Mouse (Mus musculus) telencephalon, adult 2 months (tissue): ENCODE results near the gene Gpr183.

Experiments used
- DNase-seq: peaks from one replicate; pipeline ENCODE4 v3.0.0-alpha.2; 2011; ENCODE audit warnings: low read depth, low spot score

Gpr183 gene

DNA sequence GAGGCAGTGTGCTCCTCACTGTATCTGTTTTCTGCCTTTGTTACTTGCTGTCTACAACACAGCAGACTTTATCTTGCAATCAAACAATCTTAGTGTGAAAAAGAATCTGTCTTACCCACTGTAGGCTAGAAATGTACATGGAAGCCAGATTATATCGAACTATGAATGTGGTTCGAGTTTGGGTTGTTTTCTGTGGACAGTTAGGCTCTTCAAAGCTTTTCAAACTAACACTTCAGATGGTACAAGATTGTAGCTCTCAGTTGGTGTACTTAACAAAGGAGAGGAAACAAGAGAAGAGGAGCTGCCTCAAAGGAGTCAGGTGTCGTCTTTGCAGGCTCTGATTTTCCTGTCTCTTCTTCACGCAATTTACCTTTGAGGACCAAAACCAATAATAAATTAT lies 22.7 kb upstream of the Gpr183 start:
- no peak for DNase-seq

DNA sequence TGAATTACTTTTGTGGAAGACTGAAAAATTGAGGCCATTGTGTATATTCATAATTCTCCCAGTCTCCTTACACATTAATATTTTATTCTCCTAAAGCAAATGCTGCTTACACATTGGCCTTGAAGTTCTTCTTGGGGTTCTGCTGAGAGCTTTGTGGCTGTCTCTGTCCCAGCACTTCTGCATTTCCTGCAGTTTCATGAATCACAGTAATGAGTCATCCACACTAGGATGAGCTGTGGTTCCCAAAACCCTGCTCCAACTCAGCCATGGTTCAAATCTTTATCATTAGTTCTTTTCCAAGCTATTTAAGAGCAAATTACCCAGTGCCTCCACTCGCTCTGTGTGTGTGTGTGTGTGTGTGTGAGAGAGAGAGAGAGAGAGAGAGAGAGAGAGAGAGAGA lies 22.3 kb upstream of the Gpr183 start:
- DNase-seq: peak; percentile 48

DNA sequence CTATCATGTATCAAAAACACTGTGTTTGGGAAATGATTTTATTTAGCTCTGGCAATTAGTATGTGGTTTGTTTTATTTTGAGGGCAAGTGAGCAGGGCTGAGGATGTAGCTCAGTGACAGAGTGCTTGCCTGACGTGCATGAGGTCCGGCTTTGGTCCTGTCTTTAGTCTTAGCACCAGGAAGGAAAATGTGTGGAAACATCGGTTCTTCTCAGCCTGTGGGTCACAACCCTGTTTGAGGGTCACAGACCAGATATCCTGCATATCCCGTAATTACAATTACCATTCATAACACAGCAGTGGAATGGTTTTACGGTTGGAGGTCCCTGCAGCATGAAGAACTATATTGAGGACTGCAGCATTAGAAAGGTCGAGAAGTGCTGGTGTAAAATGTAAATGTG lies 21.0 kb upstream of the Gpr183 start:
- DNase-seq: no peak

DNA sequence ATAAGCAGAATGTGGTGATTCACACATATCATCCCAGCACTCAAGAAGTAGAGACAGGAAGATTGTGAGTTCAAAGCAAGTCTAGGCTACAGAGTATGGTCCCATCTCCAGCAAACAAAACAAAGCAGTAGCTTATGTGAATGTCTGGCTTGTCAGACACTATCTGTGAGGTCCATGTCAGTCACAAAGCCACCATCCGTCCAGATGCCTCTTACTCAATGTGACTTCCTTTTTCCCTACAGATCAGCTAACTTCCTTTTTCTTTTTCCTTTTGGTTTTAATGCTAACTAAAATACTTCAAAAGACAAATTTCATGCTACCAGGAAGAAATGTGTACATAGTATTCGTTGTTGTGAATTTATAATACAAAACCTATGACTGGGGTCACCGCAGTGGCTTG lies 20.5 kb upstream of the Gpr183 start:
- DNase-seq: no peak

DNA sequence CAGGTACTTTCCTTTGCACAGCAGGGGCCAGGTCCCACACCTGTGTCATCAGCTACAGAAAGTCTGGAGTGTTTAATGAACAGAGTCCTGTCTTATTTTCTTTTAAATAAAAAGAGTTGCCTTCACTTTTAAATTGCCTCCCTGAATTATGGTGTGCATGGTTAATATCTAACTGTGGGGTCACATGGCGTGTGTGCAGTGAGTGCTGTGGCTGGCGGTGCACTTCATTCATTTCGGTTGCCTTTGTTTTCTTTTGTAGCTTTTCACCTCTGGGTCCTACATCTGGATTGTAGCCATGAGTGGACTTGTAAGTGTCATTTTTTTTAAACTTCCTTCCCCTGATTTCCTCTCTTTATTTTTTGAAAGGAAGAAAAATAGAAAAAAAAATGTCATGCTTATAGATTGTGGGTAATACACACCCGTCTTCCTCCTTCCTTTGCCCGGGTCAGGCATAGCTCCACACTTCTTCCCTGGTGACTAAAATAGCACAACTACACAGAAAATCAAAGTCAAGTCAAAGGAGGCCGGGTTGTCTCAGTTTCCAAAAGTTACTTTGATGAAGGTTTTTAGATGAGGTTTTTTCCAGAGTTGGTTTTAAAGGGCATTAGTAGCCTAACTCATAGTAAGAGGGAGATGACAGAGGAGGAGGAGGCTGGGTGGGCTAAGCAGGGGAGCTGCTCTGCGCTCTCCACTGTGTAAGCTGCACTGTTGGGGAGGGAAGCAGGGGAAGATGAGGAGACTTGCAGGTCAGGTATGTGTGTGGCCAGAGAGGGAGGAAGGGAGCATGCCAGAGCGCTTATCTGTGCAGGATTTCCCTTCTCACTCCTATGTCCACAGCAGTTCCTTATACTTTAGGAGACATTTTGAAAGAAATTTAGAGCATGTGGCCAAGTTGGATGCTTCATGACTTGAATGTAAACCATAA lies 18.3 kb upstream of the Gpr183 start:
- DNase-seq: no peak

DNA sequence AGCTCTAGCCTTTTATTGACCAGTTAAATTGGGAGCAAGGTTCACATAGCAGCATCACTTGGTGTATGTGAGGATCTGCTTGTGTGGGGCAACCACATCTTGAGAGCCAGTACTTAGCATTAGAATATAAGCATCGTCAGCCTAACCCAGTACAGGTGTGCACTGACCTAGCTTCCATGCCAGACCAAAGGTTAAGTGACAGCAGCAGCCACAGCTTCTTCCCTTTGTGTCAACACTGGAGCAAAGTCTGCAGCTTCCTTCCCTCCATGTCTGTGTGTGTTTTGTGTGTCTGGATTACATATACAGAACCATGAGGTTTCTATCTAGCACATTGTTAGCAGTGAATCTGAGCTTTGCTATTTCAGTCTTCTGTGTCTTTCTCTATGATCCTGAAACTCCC lies 16.5 kb upstream of the Gpr183 start:
- no peak for DNase-seq

DNA sequence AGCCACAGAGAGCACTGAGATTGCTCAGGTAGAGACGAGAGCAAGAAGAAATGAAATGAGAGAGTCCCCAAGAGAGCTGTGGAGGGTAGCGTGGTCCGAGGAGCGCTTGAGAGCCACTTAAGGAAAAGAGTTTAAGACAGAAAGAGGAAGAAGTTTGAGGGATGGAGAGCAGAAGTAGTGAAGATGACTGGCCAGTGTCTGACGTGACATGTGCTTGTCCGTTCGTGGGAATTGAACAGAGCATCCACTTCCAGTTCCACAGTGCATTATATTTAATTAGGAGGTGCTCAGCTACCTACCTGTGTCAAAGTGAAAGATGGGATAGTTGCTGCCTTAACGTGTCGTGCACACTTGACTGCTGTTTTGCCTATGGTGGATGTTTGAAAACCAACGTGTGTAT lies 8.1 kb upstream of the Gpr183 start:
- no peak for DNase-seq

DNA sequence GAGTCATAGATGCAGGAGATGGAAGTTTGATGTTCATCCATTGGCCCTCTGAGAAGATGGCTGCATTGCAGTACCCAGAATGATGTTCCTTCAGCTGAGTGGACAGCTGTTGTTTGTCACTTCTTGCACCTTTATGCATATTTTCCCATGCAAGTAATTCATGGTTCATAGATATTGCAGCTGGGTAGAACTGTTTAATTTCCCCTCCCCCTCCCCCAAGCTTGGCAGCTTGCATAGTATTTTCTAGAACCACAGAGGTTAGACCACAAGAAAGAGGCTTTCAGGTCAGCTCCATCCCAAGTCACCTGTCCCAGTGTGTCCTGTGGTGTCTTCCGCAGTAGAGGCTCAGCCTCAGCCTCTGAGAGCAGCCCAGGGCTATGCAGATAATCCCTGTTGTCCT lies 5.4 kb upstream of the Gpr183 start:
- no peak for DNase-seq

DNA sequence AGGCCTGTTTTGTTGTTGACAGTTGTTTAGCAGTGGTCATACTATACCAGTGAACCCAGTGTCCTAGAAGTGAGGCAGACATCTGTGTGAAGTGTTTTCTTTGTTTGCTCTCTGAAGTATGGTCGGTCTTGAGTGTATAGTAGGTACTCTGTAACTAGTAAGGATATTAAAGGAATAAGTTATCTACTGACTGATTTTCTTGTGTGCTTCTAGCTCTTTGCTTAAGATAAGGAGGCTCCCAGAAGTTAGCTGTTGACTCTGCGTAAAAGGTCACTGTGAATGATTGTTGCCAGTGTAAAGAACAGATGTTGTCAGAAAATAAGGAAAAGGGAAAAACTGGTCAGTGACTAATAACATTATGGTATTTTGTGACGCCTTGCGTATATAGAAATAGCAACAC lies 2.1 kb upstream of the Gpr183 start:
- DNase-seq: no peak

DNA sequence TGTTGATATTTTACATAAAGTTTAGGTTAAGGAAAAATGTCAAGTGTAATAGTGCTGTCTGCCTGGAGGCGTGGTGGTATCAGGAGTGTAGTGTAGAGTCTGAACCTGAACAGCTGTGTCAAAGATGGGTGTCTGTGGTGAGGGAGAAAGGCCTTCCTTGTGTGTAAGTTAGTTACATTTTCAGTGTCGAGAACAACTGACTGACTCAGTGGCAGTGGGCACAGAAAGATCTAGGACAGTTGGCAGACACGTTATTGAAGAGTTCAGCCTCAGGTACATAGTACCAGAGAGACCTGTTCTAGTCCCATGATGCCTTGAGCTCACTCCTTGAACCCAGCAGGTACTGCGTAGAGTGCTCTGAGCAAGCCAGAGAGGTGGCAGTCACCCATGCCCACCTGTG lies 466 bp upstream of the Gpr183 start:
- DNase-seq: no peak

DNA sequence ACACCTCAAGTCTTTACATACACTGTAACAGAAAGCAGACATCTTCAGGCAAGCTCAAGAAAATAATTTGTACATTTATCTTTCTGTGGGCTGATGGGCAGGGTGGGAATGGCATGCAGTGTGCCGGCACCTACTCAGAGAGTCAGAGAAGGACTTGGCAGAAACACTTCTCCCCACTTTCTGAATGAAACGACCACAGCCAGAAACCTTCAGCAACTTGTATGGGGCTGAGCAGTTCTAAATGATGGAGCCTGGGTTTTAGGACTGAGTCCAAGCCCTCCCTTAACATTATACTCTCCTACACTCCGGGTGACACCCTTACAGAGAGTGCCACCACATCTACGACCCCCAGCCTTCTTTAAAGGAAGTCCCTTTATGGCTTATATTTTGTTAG lies 1.1 kb downstream of the Gpr183 start:
- no peak for DNase-seq

DNA sequence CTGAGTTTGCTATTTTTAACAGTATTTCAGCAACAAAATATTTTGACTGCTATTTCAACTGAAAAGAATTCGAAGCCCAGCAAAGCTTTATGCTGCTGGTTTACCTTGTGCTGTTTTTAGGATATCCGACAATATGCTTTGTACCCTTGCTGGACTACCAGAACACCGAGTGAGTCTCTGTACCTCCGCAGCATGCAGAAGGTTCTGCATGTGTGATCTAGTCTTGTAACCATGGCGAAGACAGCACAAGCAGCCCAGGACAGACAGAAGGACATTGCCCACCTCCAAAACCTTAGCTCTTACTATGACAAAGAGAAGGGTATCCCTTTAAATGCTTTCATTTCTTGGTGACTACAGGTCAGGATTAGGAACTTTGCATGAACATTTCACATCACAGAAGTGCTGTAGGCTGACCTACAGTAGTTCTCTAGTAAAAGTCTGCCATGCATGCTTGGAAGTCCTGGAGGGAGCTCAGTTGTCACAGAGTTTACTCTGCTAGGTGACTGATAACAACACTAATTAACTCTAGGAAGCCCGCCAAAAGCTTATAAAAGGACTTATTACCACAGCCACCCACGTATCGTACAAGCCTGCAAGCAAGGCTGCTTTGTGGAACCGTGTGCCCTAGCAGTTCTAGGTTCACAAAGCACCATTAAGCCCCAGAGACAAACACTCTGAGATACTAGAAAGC lies 1.6 kb downstream of the Gpr183 start:
- DNase-seq: no peak

DNA sequence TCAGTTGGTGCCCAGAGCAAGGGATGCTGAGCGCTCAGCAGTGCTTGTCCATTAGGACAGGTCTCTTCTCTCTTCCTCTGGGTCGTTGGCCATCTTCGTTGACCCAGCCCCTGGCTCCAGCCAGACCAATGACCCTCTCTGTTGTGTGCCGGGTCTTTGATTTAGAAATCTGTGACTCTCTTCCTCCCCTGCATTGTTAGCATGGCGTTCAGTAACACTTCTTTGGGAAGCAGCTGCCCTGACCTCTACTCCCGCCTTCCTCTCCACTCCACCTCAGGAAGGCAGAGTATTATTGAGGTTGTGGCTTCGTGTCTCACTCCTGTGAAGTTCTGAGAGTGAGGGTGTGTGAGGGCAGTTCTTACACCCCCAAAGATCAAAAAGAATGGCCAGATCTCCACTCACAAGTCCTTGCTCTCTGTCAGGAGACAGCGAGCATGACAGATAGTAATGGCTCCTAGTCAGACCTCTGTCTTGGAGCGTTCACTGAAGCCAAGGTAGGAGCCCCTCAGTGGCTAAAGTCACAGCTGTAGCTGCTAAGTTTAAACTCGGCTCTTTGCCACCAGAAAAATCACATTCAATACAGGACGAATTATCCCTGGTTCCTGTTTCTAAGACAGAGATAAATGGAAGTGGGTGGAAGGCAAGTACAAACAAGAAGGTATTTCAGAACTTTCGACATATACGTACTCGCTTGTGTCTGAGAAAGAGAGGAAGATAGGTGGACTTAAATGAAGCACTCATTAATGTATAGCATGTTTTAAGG lies 2.7 kb downstream of the Gpr183 start:
- DNase-seq: no peak

DNA sequence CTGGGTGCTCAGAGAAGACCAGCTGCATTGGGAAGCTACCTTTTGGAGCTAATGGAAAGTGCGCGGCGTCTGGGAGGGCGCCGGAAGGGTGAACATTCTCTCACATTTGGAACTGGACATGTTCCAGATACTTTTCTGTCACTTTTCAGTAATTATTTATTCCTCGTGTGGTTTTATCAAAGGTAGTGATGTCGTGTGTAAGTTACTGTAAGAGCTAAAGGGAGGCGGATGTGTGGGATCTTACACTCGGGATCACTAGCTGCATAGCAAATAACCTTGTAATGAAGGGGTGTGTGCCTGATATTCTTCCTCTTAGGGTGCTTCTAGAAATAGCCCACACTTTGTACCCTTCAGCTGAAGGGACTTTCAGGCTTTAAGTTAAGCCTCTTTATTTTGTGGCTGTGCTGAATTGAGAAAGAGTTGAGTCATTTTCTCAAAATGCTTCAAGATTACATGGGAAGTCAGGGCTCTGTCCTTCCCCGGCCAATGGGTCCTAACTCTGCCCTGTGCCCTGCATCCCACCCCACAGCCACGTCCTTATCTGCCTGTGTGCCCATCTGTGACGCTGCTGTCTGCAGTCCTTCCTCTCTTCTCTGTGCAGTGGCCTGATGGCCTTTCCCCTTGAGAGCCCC lies 3.4 kb downstream of the Gpr183 start:
- no peak for DNase-seq

DNA sequence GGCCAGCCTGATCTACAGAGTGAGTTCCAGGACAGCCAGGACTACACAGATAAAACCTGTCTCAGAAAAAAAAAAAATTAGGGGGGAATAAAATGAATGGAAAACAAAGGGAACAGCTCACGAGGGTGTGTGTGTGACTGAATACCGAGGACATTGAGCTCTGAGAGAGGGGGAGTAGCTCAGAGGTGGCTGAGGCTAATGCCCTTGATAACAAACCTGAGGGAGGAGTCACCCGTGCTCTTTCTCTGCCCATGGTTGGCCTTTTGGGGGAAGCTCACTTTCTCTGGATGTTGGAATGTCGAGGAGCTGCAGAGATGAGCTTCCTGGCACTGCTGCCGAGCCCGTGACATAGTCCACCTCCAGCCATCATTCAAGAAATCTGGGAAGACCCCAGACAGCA lies 4.0 kb downstream of the Gpr183 start:
- no peak for DNase-seq

DNA sequence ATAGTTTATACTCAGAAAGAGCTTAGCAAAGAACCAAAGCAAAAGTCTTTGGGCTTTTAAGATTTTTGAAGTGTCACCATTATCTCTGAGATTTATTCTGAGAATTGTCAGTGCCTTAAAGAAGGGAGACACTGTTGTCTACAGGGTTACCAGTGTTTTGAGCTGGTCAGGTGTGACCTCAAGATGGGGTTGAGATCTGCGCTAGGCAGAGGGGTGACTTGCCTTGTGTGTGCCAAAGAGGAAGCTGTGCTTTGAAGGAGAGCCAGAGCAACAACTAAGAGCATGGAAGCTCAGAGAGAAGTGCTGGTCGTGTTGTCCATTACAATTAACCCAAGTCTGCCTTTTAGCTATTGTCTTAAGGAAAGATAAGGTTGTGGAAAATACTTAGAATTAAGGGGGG lies 4.5 kb downstream of the Gpr183 start:
- no peak for DNase-seq

DNA sequence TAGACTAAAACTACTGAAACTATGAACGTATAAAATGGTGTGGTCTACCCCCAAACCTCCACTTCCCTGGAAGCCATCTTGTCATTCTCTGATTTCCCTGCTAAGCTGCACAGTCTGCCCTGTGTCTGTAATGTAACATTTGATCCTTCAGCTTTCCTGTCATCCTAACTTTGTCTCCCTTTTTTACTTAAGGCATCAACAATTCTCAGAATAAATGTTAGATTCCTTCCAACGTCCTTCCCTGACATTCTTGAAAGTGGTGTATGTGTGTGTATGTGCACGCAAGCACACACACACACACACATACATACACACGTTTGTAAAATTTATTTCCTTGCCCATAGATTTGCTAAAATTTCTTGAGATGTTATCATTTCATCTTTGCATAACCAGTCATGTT lies 5.0 kb downstream of the Gpr183 start:
- DNase-seq: no peak

DNA sequence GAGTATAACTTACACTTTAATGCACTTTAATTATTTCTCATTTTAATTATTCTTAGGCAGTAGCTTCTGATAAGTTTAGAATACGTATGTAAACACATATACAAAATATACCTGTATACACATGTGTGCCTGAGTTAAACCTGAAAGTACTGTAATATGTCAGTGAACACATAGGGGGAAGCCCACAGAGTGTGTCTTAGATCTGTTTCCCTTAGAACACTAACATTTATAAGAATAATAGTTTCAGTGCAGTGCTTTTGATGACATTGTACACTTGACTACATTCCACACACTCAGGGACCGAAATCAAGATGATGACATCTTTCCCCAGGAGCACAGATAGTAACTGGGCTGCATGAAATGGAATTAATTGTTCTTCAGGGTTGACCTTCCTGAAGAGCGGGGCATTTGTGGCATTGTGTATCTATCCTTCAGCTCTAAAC lies 5.4 kb downstream of the Gpr183 start:
- DNase-seq: no peak

DNA sequence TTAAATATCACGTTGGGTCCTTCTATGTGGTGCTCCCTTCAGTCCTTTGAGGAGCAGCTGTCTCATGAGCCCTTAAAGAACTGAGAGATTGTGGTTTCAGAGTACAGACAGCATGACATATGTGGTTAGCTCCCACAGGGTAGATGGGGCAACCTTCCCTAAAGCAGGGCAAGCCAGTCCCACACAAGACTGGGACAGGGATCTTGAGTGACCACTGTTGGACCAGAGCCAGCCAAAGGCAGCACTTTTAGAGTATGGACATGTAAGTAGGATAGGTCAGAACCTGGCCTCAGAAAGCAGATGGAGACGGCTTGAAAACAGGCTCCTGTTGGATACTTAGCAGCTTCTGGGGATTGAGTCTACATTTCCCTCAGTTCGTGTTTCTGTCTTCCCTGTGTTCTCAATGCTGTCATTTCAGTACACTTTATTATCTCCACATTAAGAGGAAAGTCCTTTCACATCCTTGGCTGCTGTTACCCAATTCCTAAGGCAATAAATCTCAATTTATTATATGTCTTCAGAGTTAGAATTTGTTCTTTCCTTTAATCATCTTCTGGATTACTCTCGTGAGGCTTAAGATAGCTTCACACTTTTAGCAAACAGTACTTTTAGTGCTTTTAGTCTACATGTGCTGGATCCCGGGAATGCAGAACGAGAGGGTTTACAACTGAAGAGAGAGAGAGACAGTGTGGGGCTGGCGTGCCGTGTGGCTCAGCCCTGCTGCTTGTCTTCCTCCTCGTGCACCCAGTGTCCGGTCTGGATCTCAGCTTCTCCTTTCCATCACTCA lies 6.1 kb downstream of the Gpr183 start:
- no peak for DNase-seq

DNA sequence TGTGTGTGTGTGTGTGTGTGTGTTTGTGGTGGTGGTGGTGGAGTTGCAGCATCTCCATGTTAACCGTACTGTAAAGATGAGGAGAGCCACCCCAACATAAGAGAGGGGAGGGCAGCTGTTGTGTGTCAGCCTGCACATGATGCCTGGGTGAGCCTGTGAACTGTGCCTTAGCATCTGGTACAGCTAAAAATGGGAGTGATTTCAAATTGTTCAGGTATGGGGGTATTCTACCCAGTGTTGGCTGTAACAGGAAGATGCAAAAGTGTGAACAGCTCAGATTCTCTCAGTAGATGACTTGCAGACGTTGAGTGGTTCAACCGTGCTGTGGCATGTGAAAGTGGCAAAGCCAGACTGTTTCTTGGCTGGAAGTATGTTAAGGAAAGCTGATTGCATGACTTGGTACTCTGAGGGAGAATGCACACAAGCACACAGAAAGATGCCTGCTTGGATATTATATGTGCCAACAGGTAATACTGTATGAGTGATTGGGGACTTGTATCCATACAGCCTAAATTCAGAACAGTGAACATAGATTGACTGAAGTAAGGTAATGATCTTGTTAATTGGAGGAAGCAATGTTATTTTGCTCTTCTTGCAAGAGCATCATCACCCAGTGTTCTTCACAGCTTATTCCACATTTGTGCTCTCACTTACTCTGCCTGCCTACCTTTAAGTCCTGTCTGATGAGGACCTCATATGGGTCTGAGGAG lies 6.8 kb downstream of the Gpr183 start:
- DNase-seq: no peak
